Mouse (Mus musculus) midbrain, embryonic 12.5 days (tissue): ENCODE measurements at regions not wholly inside any gene's neighbourhood (a gene's known extent, or its start where the extent isn't known, plus 50 kb on each side); places are given as distances from the start of the nearest gene placed in this dataset.
A peak's percentile ranks its signal among the peaks of the same experiment; 100 is the strongest.

ENCODE experiments used
- ATAC-seq: fragments of 200-750 bp; cut with Nextera tagmentation; 2 replicates; pipeline ENCODE4 v1.8.0; 2017; ENCODE audit warnings: low read depth, moderate TSS enrichment, moderate library complexity; ENCODE audit not compliant: low FRiP score
- H3K27ac ChIP-seq: fragments of 300-500 bp; sonication (generic); replicated peaks from 2 replicates; pipeline ENCODE4 v1.5.1; 2016; ENCODE audit warnings: mild to moderate bottlenecking
- H3K27me3 ChIP-seq: fragments of 300-500 bp; sonication (generic); 2 replicates; pipeline ENCODE4 v1.6.1; 2016; ENCODE audit warnings: mild to moderate bottlenecking
- H3K36me3 ChIP-seq: fragments of 300-500 bp; sonication (generic); 2 replicates; pipeline ENCODE4 v1.6.1; 2016
- H3K4me1 ChIP-seq: fragments of 300-500 bp; sonication (generic); 2 replicates; pipeline ENCODE4 v1.6.1; 2016
- H3K4me2 ChIP-seq: fragments of 300-500 bp; sonication (generic); replicated peaks from 2 replicates; pipeline ENCODE4 v1.6.1; 2016; ENCODE audit warnings: mild to moderate bottlenecking, moderate library complexity
- H3K4me3 ChIP-seq: fragments of 300-500 bp; sonication (generic); 2 replicates; pipeline ENCODE4 v1.5.1; 2016; ENCODE audit warnings: mild to moderate bottlenecking
- H3K9ac ChIP-seq: fragments of 300-500 bp; sonication (generic); replicated peaks from 2 replicates; pipeline ENCODE4 v1.6.1; 2016; ENCODE audit warnings: mild to moderate bottlenecking, moderate library complexity
- H3K9me3 ChIP-seq: fragments of 300-500 bp; sonication (generic); 2 replicates; pipeline ENCODE4 v1.6.1; 2016; ENCODE audit warnings: mild to moderate bottlenecking
- whole genome bisulfite sequencing: fragments of 180-500 bp; shearing (Covaris S2); methylation state at CpG from one replicate; pipeline ENCODE4 v1.1.7; 2016; 5-methylcytosine and 5-hydroxymethylcytosine counted together

DNA sequence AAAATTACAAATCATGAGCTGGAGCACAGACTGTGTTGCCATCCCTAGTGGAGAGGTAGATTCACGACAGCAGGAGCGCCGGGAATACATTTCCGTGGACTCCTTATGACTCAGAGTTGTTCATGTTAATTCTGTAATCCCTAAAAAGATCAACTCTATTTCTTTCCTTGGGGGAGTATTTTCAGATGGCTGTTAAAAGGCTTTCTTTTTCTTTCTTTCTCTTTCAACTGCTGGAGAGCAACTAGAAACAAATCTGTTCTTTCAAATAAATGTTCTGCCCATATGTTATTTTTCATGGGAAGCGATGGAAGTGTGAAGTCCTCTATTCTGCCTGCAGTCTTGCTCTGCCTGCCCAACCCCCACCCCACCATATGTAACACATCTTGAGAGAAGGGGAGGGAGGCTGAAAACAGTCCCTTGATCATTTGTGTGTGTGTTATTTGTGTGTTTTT lies 401.4 kb upstream of the Dcn start:
- Histone ChIP-seq H3K36me3 (no peaks in the 10 kb centered on the region), H3K27ac (no peak overlapping the region), H3K9me3 (no peaks in the 10 kb centered on the region), H3K4me1 (no peaks in the 10 kb centered on the region), H3K4me2 (no peak overlapping the region), H3K9ac (no peak overlapping the region), H3K4me3 (no peak overlapping the region), H3K27me3 (no peaks in the 10 kb centered on the region)
- 83% methylated on average over 5 of the region's 5 CpGs for WGBS
- no peak for ATAC-seq

DNA sequence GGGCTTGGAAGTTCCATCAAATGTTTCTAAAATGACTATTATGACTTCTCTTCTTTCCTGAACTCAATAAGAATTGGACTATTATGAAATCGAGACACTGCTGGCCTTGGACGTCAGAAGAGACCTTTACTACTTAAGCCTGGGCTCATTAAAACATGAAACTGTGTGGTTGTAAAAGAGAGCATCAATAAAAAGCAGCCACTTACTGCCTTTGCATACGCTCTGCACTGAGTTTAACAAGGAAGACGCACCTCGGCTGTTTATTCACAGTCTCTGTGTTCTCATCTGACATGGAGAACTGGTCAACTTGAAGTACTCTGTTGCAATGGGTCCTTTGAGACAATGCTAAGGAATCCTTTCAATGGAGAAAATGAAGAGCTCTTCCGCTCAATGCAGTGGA lies 399.8 kb upstream of the Dcn start:
- no peak overlapping the region for H3K4me3 ChIP-seq
- WGBS: 83% methylated on average over 6 of the region's 6 CpGs
- H3K4me1 ChIP-seq: no peaks in the 10 kb centered on the region
- H3K9me3 ChIP-seq: no peaks in the 10 kb centered on the region
- no peak overlapping the region for H3K9ac ChIP-seq
- H3K4me2 ChIP-seq: no peak overlapping the region
- H3K36me3 ChIP-seq: no peaks in the 10 kb centered on the region
- H3K27me3 ChIP-seq: no peaks in the 10 kb centered on the region
- no peak for ATAC-seq
- no peak overlapping the region for H3K27ac ChIP-seq

DNA sequence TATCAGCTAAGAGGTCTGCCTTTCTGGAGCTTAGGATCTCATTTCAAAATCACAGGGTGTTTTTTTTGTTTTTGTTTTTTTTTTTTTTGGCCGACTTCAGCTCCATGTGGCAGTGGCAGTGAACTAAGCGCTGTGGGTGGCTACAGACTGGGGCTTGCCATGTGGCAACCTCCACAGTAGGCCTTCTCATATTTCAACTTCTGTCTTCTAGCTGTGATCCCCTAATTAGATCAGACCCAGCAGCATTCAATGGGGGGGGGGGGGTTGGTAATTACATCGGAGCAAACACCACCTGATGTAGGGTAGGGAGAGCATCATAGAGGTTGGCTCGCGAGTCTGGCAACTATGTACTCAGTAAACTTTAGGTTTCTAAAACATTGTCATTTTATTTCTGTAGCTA lies 392.1 kb upstream of the Dcn start:
- WGBS: 73% methylated on average over 5 of the region's 5 CpGs

DNA sequence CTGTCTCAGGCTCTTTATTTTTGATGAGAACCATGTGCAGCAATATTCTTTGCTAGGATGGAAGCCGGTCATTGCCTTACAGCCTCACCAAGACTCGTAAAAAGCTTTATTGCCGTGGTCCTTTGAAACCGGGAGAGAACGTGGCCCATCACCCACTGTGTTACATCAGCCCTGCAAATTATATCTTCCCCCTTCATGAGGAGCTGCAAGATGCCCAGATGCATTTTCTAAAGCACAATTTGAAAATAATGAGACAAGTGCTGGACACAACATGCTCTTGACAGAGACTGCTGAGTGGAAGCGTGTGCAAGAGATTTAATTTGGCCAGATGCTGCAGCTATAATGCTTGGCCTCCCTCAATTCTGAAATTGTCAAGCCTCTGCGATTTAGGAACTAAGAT lies 389.2 kb upstream of the Dcn start:
- no peak overlapping the region for H3K27ac ChIP-seq
- no peaks in the 10 kb centered on the region for H3K9me3 ChIP-seq
- H3K4me1 ChIP-seq: no peaks in the 10 kb centered on the region
- no peaks in the 10 kb centered on the region for H3K27me3 ChIP-seq
- no peaks in the 10 kb centered on the region for H3K36me3 ChIP-seq
- no peak overlapping the region for H3K4me2 ChIP-seq
- ATAC-seq: no peak
- no peak overlapping the region for H3K4me3 ChIP-seq
- no peak overlapping the region for H3K9ac ChIP-seq
- WGBS: 86% methylated on average over 7 of the region's 7 CpGs

More for the DNA sequence above, 392.1 kb upstream of the Dcn start:
- no peaks in the 10 kb centered on the region for H3K4me1 ChIP-seq
- H3K27me3 ChIP-seq: no peaks in the 10 kb centered on the region
- H3K4me2 ChIP-seq: no peak overlapping the region
- H3K36me3 ChIP-seq: no peaks in the 10 kb centered on the region
- no peak overlapping the region for H3K27ac ChIP-seq
- no peak overlapping the region for H3K4me3 ChIP-seq
- H3K9me3 ChIP-seq: no peaks in the 10 kb centered on the region
- no peak overlapping the region for H3K9ac ChIP-seq
- ATAC-seq: no peak

DNA sequence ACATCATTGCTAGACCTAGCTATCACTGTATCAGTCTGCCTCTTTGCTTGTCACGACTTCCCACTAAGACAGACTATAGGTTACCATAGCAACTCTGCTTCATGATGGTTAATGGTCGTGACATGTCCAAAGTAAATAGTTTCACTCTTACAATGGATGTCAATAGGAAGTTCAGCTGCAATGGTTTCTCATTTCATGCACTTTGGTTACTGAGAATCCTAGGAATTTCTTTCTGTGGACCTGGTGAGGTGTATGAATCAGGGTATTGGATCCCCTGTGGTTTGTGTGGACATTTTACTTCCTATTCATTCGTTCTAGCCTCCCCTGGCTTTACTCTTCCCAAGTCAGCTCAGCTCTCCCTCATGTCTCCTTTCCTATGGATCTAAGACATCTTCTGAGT lies 385.5 kb upstream of the Dcn start:
- Histone ChIP-seq H3K9me3 (no peaks in the 10 kb centered on the region), H3K4me1 (no peaks in the 10 kb centered on the region), H3K27ac (no peak overlapping the region), H3K27me3 (no peaks in the 10 kb centered on the region), H3K36me3 (no peaks in the 10 kb centered on the region), H3K9ac (no peak overlapping the region), H3K4me2 (no peak overlapping the region), H3K4me3 (no peak overlapping the region)
- 20% methylated on average over 3 of the region's 3 CpGs for WGBS
- ATAC-seq: no peak

DNA sequence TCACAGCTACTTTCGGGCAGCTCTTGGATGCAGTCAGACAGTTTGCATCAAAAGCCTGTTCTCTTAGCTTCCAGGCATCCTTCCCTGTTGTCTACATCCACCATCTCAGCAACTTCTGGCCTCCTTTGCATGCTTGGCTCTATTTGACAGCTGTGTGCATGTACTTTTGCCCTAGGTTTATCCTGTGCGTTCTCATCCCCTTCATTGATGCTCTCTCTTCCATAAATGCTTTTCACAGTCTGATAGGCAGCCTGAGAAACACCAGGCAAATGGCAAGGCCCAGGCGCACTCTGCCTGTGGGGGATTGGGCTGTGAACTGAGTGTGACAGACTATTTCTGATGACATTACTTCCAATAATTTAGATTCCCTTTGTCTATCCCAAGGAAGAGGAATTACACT lies 364.9 kb upstream of the Dcn start:
- Histone ChIP-seq H3K27ac (no peak overlapping the region), H3K4me1 (0 out of 2 replicates have a peak, but pooled peaks cover 9% of the 10 kb centered on the region)
- no peak for ATAC-seq

DNA sequence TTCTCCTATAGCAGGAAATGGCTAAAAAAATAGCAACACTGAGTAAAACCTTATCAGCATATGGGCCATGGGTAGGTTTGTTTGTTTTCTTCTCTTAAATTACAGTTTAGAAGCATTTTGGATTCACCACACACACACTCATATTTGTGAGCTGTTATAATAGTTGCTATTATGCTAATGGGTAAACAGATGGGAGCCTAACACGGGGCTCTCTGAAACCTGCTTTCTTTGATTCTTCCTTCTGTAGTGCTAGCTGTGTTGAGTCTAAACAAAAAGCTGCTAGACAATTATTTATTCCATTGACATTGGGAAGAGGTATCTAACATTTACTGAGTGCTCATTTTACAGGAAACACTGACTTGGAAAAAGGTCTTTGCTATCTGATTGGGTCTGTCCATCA lies 356.7 kb upstream of the Dcn start:
- no peak overlapping the region for H3K27ac ChIP-seq
- no peaks in the 10 kb centered on the region for H3K27me3 ChIP-seq
- H3K36me3 ChIP-seq: no peaks in the 10 kb centered on the region
- H3K9ac ChIP-seq: no peak overlapping the region
- ATAC-seq: no peak
- peaks cover 4% of the 10 kb centered on the region; the same call in 1 of the 2 replicates for H3K9me3 ChIP-seq
- no peak overlapping the region for H3K4me3 ChIP-seq
- no peak overlapping the region for H3K4me2 ChIP-seq
- 0 out of 2 replicates have a peak, but pooled peaks cover 3% of the 10 kb centered on the region for H3K4me1 ChIP-seq
- WGBS: 63% methylated on average over 1 of the region's 1 CpGs

More for the DNA sequence above, 364.9 kb upstream of the Dcn start:
- Histone ChIP-seq H3K27me3 (no peaks in the 10 kb centered on the region), H3K9me3 (no peaks in the 10 kb centered on the region; the same call in 1 of the 2 replicates), H3K4me2 (no peak overlapping the region), H3K9ac (no peak overlapping the region), H3K36me3 (no peaks in the 10 kb centered on the region), H3K4me3 (no peak overlapping the region)
- WGBS: 71% methylated on average over 3 of the region's 3 CpGs

DNA sequence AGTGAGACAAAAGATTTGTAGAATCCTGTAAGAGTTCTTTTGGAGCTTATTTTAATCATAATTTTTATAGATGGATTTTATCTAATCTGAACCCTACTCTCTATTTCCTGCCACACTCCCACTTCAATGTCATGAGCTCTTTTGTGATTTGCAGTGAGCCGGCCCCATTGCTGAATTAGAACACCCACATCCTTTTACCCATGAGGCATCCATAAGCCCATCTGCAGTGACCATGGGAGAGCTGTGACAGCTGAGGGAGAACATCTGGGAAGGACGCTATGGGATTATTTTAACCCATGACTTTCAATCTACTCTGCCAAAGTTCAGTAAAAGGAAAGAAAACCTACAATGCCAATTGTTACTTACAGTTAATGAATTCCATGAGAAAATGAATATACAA lies 337.8 kb upstream of the Dcn start:
- H3K9me3 ChIP-seq: no peaks in the 10 kb centered on the region
- no peak overlapping the region for H3K4me2 ChIP-seq
- no peak overlapping the region for H3K9ac ChIP-seq
- H3K36me3 ChIP-seq: no peaks in the 10 kb centered on the region
- no peak overlapping the region for H3K27ac ChIP-seq
- no peaks in the 10 kb centered on the region for H3K27me3 ChIP-seq
- H3K4me1 ChIP-seq: no peaks in the 10 kb centered on the region
- H3K4me3 ChIP-seq: no peak overlapping the region
- ATAC-seq: no peak
- WGBS: 74% methylated on average over 2 of the region's 2 CpGs

DNA sequence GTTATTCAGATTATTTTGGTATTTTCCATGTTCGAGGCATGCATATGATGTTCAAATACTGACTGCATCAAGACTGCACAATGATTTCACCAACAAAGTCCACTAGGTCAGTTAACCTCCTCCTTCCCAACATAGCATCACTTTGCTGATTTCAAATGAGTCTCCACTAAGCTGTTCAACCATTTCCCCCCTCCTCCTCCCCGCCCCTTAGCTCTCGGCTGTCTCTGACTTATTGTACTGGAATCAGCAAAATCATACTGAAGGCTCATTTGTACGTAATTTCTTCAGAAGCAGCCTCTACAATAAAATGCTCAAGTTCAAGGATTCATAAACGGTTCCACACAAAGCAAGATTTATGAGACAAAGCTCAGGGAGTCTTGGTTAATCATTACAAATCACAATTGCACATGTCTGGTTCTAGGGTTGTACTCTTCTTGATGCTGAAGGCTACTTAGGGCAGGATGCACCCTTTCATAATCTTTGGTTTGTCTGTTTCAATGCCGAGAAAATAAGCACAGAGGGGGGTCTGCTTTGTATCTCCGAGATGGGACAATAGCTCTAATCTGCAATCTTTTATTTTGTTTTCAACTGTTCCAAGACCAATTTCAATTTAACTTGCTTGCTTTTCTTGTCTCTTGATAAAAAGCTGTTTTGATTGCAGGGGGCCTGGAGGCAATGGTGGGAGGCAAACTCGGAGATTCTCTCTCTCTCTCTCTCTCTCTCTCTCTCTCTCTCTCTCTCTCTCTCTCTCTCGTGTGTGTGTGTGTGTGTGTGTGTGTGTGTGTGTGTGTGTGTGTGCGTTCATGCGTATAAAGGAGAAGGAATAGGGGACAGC lies 320.6 kb upstream of the Dcn start:
- Histone ChIP-seq H3K4me3 (no peak overlapping the region), H3K4me1 (peaks cover 16% of the 10 kb centered on the region), H3K27me3 (no peaks in the 10 kb centered on the region), H3K9ac (no peak overlapping the region), H3K4me2 (no peak overlapping the region), H3K27ac (peak overlapping the region; percentile 43), H3K9me3 (no peaks in the 10 kb centered on the region), H3K36me3 (no peaks in the 10 kb centered on the region)
- 42% methylated on average over 10 of the region's 11 CpGs for WGBS
- no peak; the same call in 1 of the 2 replicates for ATAC-seq

DNA sequence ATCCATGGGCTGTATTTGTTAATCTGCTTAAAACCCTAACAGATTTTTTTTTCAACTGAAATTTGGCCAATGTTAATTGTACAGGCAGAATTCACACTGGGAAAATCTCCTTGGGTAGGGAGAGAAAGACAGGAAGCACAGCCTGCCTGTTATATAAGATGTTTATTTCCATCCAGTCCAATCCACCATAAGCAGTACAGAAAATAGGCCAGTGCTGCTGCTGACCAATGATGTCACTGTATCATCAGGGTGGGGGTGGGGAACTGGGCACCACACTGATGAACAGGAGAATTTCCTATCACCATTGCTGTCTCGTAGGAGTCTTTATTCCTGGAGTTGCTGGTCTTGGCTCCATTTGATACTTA lies 320.0 kb upstream of the Dcn start:
- peak; percentile 61; the same call in 1 of the 2 replicates for ATAC-seq
- no peak overlapping the region for H3K9ac ChIP-seq
- 37% methylated on average over 1 of the region's 1 CpGs for WGBS
- no peaks in the 10 kb centered on the region for H3K27me3 ChIP-seq
- no peak overlapping the region for H3K4me3 ChIP-seq
- H3K9me3 ChIP-seq: no peaks in the 10 kb centered on the region
- no peaks in the 10 kb centered on the region for H3K36me3 ChIP-seq
- peaks cover 16% of the 10 kb centered on the region for H3K4me1 ChIP-seq
- H3K27ac ChIP-seq: 0 out of 2 replicates have a peak overlapping the region, but pooled peaks have one; percentile 43
- H3K4me2 ChIP-seq: no peak overlapping the region

DNA sequence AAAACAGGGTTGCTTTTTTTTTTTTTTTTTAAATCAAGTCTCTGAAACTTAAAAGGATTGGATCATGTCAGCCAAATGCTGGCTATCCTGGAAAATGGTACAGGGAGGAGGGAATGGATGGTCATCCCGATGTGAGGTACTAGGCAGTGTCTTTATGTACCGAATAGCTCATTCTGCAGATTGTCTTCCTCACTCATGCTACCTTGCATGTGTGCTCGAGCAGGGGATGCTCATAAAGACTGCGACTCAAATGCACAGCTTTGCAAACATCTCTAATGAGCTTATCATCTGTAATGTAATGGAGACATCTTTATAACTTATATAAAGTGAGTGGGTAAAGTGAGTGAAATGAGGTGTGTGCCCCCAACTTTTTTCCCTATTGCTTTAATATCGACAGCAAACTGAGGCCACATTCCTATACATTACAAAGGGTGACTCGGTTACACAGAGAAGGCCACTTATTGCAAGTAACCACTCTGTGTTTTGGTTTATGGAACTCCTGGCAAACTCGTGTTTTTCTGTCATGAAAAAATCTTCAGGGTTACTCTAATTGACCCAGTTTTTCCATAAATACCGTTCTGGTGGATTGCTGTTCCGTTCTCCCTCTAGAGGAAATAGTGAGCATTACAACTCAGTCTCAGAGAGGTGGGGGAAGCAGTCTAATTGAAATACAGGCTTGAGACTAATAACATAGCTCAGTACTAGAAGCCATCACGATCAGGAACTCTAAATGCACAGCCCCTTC lies 319.4 kb upstream of the Dcn start:
- peaks cover 16% of the 10 kb centered on the region for H3K4me1 ChIP-seq
- no peaks in the 10 kb centered on the region for H3K9me3 ChIP-seq
- ATAC-seq: peak; percentile 51; the same call in 1 of the 2 replicates
- H3K9ac ChIP-seq: no peak overlapping the region
- H3K4me3 ChIP-seq: no peak overlapping the region
- no peaks in the 10 kb centered on the region for H3K27me3 ChIP-seq
- H3K4me2 ChIP-seq: no peak overlapping the region
- no peaks in the 10 kb centered on the region for H3K36me3 ChIP-seq
- no peak overlapping the region for H3K27ac ChIP-seq
- whole genome bisulfite sequencing: 50% methylated on average over 10 of the region's 10 CpGs

DNA sequence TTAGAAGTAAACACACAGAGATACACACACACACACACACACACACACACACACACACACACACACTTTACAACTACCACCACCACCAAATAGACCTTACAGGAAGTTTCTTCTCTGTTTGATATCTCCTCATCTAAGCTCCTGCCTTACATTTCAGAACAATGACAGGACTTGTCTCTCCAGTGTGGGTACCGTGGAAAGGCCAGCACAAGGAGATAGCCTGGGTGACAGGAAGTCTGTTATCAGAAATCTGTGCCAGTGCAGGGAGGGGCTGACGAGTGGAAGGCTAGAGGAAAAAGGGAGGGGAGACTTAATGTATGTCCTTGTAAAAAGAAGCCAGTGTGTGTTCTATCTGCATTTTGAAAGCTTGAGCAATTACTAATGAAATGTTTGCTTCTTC lies 318.5 kb upstream of the Dcn start:
- no peak overlapping the region for H3K27ac ChIP-seq
- peaks cover 16% of the 10 kb centered on the region for H3K4me1 ChIP-seq
- H3K4me2 ChIP-seq: no peak overlapping the region
- 44% methylated on average over 2 of the region's 2 CpGs for WGBS
- no peak for ATAC-seq
- no peaks in the 10 kb centered on the region for H3K9me3 ChIP-seq
- H3K4me3 ChIP-seq: no peak overlapping the region
- no peaks in the 10 kb centered on the region for H3K36me3 ChIP-seq
- no peaks in the 10 kb centered on the region for H3K27me3 ChIP-seq
- H3K9ac ChIP-seq: no peak overlapping the region
